Mouse (Mus musculus): ENCODE results near the gene Eef2k.

Gene Eef2k

DNA sequence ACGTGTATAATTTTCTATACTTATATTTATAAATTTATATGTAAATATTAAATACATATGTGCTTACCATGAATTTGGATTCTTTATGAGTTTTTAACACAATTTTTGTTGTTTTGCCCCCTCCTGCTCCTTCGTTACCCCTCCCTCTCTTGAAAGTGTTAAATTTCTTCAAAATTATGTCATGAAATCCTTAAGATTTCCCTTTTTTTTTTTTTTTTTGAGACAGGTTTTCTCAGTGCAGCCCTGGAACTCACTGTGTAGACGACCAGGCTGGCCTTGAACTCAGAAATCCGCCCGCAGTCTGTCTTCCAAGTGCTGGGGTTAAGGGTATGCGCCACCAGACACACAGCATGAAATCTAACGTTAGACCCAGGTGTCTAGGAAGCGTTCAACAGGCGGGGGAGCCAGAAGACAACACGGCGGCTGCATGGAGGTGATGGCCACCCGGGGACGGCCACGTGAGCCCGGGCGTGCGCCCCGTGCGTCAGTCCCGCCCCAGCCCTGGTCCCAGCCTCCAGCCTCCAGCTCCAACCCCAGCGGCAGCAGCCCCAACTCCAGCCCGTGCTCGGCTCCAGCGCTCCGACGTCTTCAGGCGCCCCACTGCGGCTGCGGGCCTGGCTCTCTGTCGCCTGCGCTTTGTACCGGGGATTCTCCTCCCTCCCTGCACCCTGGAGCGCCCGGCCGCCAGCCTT, at the start of gene Eef2k:
Eef2k (plus strand) TSS at position 487 of the 692 bp plus-strand sequence.
- peak; percentile 90 for DNase-seq

DNA sequence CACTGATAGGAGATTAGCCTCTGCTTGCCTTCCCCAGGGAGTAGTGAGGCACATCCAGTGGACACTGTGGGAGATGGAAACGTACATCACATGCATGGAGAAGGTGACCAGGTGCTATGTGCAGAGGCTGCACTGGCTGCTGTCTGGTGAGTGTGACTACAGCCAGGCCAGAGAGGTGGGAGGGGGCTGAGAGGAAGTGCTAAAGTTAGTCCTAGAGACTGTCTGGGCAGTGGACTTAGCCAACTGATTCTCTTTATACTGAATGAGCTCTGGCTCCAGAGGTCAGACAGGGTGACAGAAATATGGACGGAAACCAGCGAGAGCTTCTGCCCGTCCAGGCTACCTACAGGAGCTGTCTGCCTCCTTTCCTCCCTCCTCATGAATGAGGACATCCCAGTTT, 47.1 kb upstream of the Eef2k start:
- no peak for DNase-seq

DNA sequence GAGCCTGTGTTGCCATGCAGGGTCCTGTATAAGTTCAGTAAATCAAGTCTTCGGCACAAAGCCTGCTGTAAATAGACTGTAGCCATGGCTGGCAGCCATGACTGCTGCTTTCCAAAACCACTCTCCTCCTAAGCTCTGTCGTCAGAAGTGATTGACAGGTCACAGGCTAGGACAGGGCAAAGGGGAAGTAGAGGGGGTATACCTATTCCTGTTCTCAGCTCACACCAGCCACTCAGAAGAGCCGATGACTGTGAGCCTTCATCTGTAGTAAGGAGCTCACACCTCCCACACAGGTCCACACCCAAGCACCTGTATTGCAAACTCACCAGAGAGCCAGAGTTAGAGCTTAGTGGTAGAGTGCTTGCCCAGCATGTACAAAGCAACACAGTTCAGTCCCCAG, 46.3 kb upstream of the Eef2k start:
- DNase-seq: no peak

DNA sequence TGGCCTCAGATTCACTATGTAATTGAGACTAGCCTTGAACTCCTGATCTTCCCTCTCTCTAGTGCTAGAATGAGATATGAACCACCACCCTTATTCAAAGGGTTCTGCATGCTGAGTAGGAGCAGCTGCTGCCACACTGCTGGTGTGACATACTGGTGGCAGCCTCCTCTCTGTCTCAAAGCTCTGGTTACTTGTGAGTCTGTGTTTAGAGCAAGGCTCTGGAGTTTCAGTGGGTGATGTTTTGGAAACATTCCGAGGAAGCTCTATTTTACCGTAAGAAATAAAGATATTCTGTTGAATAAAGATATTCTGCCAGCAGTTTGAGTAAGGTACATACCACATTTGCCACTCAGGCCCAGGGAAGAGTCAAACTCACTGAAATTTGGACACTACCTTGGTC, 39.4 kb upstream of the Eef2k start:
- no peak for DNase-seq

DNA sequence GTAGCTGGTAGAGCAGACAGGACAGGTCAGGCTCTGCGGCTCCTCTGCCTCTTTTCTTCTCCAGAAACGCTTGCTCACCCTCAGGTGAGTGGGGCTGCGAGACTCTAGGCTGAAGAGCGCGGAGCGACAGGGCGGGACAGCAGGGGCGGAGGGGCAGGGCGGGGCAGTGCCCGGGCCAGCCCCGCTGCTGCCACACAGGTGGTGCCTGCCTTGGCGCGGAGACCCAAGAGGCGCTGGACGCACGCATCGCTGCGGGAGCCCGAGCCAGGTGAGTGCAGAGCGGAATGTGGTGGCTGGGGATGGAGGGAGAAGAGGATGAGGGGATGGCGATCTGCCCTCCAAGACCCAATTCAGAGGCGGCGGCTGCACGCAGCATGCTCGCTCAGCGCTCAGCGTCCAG, 32.9 kb upstream of the Eef2k start:
- no peak for DNase-seq

DNA sequence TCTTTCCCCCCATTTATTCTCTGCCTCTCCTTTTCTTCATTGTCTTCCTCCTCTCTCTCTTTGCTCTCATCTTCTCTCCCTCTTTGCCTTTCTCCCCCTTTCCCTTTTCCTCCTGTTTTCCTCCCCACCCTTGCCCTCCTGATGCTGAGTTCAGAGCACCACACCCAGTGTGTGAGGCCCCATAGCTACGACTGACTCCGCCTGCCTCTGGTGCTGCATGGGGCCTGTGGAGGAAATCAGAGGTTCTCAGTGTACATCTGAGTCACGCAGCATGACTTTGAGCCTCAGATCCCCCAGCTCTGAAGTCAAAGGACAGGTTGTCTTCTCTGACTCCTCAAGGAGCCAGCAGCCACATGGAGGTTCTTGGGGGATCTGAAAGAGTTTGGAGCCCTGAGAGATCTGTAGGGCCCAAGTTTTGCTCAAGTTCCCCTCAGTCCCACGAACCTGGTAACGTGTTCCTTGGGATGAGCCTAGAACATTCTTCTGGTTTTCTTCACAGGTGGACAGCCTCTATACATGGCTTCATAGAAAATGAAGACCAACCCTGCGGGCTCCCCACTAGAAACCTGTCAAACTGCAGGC, 30.7 kb upstream of the Eef2k start, which contains the start of gene Gm5737:
Gm5737 (plus strand) TSS at position 532 of the 582 bp plus-strand sequence.
- no peak for DNase-seq

DNA sequence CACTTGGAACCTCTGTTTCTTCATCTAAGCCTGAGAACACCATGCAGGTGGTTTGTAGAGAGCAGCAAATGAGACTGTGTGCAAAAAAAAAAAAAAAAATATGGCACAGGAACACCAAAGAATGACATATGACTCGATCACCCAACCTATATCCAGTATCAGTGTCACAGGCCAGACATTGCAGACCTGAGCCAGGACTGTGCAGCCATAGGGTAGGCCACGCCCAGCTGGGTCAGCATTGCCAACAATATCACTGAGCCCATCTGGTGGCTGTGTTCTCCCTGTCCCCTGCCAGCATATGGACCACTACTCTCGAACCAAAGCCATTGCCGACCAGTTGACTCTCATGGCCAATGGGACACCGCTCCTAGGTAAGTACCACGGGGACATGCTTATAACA, 25.1 kb upstream of the Eef2k start:
- DNase-seq: no peak

DNA sequence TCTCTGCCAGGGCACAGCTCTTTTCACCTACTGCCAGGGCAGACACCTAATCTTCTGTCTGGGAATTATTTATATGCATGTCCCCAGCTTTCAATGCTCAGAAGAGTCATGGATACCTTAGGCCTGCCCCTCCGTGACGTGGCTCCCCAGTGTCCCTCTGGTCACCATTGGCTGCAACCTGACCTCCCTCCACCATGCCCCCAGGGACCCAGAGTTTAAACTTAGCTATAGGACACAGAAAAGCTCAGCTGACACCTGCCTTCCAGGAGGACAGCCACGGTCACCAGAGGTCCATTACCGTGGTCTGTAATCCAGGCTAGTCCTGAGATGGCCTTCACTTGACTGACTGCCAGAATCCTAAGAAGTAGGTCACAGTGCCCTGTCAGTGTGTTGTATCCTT, 23.2 kb upstream of the Eef2k start:
- no peak for DNase-seq

DNA sequence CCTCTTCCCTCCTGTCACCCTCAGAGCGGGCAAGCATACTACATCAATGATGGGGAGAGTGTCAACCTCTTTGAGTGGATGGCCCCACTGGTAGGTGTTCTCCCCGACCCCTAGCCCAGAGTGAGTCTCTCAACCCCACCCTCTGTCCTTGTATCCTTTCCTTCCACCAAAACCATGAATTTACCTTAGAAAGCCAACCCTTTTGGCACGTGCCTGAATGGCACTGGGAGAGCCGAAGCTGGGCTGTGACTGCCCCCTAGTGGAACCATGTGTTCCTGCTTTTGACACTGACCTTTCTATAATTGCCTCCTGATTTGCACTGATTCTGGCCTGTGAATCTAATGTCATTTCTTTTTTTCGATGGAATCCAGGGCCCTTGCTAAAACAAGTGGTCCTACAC, 19.4 kb upstream of the Eef2k start:
- DNase-seq: peak; percentile 65

DNA sequence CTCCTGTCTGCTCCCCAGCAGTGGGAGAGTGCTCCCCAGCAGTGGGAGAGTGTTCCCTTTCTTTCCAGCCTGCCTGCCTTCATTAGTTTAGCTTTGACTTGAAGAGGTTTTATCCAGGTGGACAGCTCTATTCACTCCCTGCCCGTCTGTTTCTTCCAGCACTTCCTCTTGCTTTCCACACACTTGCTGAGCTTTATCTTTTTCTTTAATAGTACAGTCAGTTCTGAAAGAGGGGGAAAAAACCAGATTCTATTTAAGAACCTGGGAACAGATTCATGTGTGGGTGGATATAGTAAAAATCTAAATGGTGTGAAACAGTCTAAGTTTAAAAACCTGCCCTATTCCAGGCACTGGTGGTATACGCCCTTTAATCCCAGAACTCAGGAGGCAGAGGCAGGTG, 17.5 kb upstream of the Eef2k start:
- DNase-seq: no peak

DNA sequence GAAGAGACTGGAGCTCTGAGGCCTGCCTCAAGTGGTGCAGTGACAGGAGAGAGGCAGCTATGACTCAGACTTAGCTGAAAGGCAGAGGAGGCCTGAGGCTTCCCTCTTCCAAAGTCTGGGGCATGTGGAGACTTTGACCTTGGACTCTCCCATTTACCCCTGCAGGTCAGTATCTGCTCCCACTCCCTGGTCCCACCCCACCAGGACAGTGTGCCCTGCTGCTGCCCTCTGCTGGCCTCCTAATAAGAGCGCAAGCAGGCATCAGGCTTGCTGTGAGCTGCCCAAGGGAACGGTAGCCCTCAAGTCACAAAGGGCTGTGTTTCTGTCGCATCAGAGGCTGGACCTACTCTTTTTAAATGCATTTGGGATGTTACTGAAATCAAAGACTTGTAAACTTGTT, 16.2 kb upstream of the Eef2k start:
- no peak for DNase-seq

DNA sequence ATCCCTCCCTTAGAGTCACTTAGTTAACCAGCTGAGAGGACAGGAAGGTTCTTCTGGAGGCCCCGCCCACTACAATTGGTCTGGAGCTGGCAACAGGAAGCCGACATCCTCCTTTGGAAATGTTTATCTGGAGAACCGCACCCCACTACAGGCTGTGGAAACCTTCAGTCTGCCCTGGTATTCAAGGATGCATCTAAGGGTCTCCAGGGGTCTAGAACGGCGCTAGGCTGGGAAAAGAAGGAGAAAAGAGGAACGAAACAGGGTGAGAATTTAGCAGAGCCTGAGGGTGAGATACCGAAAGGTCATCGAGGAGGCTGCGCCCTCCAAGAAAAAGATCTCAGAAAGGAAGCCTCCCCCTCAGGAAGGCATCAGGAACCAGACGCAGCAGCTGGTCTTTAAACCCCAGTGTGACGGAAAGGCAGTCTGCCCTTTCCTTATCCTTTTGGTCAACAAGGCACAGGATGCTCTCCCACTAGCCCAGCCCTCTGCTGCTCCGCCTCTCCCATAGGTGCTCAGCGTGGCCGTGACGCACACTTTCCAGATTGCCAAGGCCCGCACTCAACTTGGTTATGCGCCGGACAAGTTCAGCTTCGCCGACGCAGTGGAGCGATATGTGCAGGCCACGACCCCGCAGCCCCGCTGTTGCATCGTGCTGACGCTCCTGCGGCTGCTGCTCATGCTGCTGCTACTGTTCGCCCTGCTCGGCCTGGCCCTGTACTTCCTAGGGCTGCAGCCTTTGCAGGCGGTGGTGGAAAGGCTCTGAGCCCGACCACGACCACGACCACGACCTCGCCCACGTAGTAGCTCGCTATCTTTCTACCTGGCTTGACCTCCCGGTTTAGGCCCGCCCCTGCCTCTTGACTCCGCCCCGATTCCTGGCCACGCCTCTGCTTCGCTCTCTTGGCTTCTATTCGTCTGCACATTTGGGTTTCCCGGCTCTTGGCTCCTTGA, 11.9 kb upstream of the Eef2k start:
- DNase-seq: peak; percentile 85

DNA sequence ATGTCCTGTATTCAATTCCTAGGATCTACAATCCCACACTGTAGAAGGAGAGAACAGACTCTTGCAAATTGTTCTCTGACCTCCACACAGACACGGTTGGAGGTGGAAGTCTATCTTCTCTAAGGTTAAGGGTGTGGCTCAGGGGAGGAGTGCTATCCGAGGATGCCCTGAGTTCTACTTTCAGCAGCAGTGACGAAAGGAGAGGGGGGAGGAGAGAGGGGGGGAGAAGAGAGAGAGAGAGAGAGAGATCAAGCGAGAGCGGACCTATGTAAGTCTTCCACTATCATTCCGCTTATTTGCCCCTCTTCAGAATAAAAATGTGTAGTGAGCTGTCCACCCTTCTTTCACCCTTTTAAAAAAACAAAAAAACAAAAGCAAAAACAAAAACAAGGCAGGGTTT, 8.2 kb upstream of the Eef2k start:
- DNase-seq: no peak

DNA sequence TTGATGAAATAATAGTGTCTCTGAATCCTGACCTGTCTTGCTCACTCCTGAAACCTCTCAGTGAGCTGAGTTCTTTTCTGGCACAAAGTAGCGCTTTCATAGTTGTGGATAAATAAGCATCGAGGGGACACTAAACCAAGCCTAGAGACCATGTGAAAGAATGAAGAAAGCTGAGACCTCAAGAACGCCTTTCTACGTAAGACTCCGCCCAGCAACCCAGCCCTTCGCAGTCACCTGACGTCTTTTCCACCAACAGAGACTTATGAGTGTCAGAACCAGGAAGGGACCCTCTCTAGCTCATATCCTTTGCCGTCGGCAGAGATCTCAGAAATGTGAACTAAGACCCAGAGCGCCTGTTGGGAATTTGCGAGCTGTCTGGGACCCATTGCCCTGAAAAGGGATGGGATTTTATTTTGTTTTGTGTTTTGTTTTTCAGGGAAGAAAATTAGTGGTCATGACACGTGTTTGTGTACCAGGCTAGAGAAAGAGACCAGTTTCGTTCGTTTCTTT, 7.7 kb upstream of the Eef2k start:
- peak; percentile 76 for DNase-seq

DNA sequence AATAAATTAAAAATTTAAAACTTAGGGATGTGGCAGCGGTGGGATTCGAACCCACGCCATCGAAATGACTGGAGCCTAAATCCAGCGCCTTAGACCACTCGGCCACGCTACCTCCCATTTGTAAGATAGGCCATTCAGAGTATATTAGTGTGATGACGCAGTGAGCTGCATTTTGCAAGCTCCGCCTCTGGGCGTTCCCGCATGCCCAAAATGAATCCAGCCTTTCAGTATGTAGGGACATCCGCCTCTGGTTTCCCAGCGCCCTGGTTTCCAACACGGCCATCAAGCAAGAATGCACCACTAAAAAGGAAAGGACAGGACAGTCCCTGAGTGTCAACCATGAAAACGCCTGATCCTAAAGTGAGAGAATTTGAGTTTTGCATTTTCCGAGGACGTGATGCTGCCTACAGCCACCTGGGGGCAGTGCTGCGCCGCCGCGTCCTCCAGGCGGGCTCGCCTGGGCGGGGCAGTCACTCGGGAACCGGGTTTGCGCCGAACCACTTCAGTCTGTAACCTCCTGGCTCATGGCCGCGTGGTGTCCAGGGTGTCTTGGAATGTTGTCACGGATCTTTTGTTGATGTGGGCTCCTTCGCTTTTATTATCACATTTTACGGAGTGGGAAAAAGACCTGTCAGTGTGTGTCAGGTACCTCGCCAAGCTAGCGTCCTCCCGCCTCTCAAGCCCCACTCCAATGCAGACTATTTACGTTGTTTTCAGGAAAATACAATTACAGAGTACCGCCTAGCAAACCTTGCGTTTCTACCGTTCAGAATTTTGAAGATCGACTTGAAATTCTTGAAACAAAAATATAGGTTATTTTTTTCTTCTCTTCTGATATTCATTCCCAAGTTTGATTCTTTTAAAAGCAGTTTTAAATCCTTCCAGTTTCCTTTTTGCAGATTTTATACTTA, 6.9 kb upstream of the Eef2k start:
- DNase-seq: peak; percentile 94

DNA sequence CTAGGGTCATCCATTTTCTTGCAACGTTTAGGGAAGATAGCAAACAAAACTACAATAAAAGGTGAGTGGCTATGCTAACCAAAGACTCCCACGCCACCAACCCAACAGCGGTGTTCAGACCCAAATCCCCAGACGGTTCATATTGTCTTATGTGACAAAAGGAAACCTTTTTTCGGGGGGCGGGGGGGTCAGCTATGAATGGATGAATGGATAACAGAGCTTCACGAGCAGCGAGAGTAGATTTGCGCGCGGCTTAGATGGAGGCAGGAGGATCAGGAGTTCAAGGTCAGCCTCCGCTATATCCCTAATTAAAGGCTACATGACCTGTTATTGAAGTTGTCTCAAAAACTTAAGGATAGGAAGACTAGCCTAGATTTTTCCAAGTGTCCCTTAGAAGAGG, 6.3 kb upstream of the Eef2k start:
- DNase-seq: peak; percentile 50

DNA sequence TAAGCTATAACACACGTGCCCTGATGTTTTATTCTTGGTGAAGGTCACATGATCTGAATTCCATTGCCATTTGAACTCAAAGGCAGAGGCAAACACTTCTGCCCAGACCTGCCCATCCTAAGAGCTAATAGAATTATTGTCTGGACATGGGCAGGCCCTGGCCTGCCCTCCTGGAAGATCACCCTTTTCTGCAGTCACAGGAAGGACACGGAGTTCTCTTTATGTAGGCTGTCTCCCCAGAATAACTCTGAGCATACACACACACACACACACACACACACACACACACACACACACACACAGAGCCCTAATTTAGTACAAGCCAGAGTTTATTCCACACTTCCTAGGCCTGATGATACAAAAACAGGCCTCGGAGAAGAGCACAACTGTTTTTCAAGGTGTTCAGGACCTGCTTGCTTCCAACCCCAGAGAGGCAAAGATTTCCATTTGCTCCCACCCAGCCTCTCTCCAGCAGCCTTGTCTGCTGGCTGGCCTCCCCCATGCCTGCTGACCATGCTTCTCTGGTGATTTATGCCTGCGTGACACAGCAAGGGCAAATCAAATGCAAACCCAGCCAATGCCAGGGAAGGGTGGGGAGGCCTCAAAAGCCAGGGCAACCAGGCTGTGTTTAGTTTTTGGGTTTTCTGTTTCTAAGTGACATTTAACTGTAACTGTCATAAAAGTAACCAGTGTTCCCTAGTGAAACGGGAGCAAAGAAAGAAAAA, 4.0 kb upstream of the Eef2k start:
- peak; percentile 18 for DNase-seq

DNA sequence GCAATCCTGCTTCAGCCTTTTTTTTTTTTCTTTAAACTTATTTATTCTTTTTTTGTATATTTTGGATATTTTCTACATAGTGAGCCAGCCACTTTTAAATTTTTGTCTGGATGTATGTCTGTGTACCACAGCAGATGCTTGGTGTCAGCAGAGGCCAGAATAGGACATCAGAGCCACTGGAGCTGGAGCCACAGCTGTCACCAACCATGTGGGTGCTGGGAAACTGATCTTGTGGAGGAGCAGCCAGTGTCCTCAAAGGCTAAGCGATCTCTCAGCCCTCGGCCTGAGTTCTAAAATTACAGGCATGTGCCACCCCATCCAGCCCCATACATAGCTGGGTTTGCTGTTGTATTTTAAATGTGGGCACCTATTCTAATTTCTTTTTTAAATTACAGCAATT, 2.8 kb upstream of the Eef2k start:
- no peak for DNase-seq

DNA sequence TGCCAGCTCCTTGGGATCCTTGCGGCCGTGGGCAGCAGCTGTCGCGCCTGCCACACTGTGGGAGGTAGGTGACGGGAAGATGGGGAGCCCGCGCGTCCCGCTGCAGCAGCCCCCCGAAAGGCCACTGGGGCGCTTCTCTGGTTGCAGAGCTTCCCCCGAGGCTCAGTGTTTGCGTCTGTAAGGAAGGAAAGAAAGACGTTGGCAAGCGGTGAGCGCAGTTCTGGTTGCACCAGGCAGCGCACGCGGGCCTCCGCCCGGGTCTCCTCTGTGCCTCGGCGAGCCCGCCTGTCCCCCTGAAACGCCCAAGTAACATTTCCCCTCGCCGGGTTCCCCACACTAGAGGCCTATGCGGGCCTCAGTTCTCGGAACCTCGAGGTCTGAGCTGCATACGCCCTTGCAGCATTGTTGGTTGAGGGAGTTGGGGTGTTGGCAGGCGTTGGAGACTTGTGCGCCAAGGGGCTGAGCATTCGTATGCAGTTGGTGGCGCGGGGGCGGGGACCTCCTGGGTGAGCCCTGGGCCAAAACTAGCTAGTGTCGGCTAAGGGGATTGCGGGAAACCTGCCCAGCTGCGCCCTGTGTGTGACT, 498 bp downstream of the Eef2k start:
- peak; percentile 91 for DNase-seq

DNA sequence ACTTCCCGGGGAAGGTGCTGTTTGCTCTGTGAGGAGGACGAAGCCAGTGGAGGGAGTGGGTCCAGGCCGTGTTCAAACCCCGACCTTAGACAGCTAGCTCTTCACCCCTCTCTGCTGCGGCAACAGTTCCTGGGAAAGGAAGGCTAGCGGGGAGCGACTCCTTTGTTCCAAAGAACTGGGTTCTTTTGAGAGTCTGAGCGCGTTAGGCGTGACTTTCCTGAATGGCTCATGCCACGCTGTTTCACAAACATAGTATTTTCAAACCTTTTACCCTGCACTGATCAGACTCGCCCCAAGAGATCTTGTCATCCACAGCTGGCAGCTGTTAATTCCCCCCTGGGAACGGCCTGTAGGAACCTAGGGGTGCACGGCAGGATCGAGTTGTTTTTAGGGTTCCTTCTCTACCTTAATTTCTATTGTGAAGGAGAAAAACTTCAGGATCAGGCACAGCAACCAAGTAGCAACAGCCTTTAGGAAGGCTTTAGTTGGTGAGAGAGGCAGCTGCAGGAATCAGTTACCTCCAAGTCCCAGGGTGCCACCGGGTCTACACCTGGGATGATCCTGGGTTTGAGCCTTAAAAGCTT, 1.3 kb downstream of the Eef2k start:
- DNase-seq: no peak

DNA sequence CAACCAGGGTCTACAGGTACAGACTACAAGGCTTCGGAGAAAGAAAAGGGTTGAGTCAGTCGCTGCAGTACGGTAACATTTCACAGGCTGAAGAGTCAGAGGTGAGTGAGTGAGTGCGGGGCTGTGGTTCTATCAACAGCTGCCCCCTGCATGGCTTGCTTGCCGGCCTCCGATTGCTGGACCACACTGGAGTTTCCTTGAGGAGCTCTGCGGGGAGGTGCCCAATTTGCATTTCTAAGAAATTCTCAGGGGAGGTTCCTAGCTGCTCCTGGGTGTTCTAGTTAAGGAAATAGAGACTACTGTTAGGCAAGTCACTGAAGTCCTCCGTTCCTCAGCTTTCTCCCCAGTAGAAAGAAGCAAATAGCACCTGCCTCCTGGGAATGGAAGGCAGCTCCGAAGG, 2.1 kb downstream of the Eef2k start:
- no peak for DNase-seq

All from cerebellum, adult 9-11 months (tissue).